Mouse (Mus musculus) spleen, postnatal 10 days (tissue): ENCODE measurements around the gene Qtrt1.
A peak's percentile ranks its signal among the peaks of the same experiment; 100 is the strongest.
"Not testable (repeated sequence)": the region's sequence is repeated elsewhere in the genome, so short reads cannot be mapped to it uniquely, and the experiment has no call there.

Source experiments
- DNase-seq, 2 experiments: peaks; one replicate each; pipeline ENCODE4 v3.0.0; 2021 to 2022; ENCODE audit warnings: low spot score in 2 of 2

The Qtrt1 gene

DNA sequence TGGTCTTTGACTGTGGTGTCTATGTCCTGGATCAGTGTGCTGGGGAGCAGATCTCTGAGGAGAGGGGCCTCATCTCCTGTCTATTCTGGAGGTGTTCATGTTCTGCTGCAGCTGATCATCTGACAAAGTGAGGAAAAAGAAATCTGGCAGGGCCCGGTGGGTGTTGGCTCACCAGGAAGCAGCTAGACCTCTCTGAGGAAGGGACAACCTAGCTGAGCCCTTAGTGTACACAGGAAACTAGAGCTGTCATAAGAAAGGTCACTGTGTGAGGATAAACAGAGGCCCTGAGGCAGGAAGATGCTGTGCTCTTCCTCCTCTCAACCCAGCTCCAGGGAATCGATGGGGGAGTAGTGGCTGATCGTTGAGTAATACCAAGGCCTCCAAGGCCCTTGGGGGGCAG, 38.6 kb downstream of the Qtrt1 start:
- DNase-seq: no peak

DNA sequence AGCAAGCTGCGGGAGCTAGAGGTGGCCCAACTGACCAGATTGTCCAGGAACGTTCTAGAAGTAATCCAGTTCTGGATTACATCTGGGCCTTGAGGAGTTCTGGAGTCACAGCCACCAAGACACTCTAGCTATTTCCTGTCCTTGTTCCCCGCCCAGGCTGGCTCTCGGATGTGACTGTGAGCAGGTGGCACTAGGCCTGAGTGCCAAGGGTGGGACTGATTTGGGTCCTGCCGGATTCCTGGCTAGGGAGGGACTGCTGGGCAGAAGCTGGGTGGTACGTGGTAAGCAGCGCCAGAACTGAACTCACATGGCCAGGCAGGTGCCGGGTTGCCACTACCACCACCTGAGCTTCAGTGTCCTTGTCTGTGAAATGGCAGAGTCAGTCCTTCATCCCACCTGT, 39.8 kb downstream of the Qtrt1 start:
- DNase-seq: no peak

DNA sequence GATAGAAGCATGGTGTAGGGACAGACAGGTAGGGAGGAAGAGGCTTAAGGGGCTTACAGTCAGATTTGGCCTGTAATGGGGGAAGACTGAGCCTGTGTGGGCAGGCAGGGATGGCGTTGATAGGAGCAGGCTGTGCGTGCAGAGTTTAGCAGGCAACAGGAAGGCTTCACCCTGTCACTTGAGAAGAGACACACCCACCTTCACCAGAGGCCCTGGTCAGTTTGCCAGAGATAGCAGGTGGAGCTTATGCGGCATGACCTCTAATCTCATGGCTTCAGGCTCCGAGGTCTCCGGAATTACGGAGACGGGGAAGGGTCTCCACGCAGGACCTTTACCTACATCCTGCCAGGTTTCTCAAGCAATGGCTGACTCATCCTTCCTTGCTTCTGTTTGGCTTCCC, 40.2 kb downstream of the Qtrt1 start:
- DNase-seq: no peak

DNA sequence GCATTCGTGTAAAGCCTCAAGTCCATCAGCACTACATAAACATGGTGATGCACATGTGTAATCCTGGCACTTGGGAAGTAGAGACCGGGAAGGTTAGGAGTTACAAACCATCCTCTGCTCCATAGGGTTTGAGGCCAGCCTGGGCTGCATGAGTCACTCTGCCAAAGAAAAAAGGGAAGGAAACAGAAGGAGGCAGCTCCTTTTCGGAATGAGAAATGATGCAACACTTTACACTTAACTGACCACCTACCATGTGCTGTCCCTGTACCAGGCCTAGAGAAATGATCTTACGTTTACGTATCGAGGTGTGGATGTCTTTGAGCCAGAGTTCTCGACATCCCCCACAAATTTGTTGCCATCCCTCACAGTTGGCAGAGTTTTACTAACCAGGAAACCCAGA, 41.4 kb downstream of the Qtrt1 start:
- no peak for DNase-seq

DNA sequence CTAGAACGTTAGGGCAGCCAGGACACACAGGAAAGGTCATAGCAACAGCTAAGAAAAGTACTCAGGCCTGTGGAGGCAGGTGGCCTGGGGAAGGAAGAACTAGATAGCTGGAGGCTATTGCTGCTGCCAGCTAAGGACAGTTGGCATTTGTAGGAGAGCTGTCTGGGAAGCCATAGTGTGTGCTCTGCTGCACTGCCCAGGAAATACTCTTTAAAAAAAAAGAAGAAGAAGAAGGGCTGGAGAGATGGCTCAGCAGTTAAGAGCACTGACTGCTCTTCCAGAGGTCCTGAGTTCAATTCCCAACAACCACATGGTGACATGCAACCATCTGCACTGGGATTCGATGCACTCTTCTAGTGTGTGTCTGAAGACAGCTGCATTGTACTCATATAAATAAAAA, 41.8 kb downstream of the Qtrt1 start:
- no peak for DNase-seq

DNA sequence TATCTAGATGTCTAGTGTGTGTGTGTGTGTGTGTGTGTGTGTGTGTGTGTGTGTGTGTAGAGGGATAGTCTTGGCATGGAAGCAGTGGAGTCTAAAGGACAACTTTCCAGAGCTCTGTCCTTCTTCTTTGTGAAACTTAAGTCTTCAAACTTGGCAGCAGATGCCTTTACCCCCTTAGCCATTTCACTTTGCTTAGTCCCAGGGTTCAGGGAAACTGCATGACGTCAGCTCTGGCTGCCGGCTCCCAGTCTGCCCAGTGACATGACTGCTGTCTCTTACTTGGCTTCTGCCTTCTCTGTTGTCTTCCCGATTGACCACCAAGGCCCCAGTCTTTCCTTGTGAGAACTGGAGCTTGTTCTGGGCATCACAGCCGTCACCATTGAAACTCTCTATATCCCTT, 42.9 kb downstream of the Qtrt1 start:
- DNase-seq: no peak

DNA sequence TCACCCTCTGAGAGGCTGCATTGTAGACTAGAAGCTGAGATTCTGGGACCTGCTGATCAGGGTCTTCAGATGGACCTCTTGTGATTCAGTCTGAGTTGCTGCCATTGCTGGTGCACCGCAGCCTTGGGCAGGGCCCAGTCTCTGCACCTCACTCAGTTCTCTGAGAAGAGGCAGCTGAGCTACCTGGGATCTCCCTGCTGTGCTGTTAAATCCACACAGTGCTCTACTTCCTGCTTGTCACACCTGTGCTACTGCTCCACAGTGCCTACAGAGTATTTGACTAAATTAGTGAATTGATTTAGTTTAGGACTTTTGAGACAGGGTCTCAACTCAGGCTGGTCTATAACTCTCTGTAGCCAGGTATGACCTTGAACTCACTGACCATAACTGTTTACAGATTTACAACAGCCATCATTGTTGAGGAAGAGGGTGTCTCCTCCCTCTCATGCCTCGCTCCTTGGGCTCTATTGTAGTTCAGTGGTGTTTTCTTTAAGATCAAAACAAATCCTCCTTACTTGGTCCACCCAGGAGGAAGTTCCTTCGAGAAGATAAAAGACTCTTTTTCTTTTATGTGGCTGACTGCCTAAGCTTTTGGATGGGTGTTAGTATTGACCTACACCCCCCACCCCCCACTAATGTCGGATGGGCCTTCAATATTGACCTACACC, 43.6 kb downstream of the Qtrt1 start:
- DNase-seq: no peak

DNA sequence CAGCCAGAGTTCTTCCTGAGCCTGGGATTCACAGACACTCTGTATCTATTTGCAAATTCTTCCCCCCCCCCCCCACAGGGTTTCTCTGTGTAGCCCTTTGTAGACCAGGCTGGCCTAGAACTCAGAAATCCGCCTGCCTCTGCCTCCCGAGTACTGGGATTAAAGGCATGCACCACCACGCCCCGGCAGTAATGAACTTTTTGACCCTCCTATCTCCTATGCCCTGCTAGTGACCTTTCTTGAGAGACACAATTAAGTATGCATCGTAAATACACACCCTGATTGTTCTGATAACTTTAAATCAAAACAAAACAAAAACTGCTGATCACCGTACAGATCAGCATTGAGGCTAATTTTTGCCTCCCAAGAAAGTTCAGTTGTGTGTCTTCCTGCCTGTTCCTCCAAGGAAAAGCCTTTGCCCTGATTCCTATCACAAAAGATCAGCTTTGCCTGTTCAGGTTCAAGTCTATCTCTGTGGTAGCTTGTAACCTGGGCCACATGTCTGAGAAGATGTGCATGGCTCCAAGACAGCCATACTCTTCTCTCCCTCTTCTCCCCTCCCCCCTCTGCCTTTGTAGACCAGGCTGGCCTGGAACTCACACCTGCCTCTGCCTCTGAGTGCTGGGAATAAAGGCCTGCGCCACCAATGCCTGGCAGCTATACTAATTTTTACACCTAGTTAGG, 44.8 kb downstream of the Qtrt1 start:
- no peak for DNase-seq

DNA sequence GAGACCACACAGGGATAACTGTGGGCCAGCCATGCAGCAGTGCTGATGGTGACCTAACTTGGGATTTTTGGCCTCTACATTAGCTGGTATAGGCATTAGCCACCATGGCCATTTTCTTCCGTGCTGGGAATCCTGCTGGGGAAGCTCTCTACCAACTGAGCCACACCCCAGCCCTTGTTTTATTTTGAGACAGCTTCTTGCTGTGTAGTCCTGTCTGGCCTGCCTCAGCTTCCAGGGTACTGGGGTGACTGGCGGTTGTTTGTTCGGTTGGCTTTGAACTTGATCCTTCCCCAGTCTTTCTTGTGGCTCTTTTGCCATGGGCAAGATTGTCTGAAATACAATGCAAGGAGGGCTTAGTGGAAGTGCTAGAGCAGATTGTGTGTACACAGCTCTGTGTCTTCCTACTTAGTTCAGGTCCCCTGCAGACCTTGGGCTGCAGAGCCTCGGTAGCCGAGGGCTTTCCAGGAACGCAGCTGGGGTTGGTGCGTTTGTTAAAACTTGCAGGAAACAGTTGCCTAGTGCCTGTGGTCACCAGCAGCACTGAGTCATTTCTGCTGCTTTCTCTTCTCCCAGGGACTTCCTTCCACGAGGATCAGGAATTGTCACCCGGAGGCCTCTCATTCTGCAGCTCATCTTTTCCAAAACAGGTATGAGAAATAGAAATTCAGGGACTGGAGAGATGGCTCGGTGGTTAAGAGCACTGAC, 45.4 kb downstream of the Qtrt1 start:
- no peak for DNase-seq

DNA sequence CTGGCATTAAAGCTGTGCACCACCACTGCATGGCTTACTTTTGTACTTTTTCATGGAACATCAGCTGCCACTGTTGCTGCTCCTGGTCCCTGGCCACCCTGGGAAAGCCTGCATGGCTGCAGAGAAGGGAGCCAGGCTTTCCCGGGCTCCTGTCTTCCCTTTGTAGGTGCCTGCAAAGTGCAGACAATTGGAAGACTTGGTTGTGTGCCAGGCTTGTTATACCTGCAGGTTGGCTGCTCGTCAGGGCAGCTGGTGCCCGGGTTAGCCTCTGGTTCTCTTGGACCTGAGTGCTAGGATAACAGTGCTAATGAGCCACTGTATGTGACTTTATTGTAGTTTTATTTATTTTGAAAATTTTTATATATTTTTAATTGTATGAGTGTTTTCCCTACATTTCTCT, 47.2 kb downstream of the Qtrt1 start:
- no peak for DNase-seq

DNA sequence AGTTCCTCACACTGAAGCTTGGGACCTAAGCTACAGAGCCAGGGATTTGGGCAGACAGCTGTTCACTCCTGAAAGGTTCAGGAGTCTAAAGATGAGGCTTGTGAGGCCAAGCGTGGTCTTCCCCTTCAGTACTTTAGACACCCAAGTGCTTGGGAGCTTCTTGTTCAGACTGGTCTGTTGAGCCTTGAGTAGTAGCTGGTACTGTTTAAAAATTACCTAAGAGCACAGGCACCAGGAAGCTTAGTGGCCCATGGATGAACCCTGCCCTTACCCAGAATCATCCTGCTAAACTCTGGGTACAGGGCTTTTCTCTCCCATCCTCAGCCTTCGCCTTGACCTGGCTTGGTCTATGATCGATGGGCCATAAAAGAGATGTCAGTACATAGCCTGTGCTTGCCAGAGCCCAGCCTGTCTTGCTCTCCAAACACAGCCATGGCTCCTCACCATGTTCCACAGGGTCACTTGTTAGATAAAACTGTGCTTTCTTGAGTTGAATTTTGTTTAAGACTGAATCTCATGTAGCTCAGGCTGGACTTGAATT, 48.8 kb downstream of the Qtrt1 start:
- DNase-seq: no peak

DNA sequence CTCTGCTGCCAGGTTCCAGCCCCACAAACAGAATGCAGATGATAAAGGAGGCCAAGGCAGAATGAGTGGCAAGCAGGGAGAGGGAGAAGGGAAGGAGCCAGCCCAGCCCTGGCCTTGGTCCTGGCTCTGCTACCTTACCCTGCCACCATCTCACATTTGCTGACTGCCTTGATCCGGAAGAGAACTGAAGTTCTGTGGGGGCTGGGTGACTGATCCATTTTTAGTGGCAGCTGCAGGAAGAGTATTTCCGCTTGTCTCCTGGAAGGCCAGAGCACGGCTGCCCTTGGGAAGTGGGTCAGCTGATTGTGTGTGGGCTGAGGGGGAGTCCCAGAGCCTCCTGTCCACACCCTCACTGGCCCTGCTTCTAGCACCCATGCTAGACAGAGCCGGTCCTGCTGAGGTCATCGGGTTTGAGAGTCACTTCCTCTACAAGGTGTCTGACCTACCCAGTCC, 51.5 kb downstream of the Qtrt1 start:
- no peak for DNase-seq

DNA sequence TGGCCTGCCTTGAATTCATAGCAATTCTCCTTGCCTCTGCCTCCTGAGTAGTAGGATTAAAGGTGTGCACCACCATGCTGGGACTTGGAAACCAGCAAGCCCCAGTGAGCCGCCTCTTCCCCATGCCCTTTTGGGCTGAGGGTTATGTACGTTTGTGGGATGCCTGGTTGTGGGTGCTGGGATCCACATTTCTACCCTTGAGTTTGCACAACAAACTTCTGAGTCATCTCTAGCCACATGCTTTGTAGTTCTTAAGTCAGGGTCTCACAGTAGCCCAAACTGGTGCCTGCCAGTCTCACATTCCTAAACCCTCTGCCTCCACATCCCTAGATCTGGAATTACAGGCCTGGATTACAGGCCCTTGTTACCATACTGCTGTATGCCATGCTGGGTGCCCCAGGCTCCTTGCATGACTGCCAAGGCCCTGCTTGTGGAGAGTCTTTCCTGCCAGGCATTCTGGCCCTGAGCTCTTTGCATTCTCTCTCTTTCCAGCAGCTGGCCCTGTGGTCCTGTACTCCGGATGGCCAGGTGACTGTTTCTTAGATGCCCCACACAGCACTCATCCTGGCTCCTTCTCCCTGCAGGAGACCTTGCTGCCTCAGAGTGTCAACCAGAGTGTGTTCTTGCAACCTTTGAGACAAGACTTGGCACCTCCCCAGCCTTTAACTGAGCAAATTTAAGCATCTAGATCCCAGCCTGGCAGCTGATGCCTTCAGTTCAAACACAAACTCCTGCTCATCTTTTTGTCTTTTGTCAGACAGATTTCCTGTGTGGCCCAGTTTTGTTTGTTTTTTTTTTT, 52.3 kb downstream of the Qtrt1 start:
- DNase-seq: no peak

DNA sequence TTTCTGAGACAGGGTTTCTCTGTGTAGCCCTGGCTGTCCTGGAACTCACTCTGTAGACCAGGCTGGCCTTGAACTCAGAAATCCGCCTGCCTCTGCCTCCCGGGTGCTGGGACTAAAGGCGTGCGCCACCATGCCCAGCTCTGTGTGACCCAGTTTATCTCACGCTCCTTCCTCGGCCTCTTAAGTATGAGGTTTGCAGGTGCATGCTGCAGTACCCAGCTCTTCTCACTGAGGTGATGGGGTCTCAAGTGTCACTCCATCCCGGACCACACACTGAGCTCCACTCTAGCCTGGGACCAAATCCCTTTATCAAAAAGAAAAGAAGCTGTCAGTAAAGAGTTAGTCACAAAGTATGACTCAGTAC, 52.9 kb downstream of the Qtrt1 start:
- DNase-seq: not testable (repeated sequence)

DNA sequence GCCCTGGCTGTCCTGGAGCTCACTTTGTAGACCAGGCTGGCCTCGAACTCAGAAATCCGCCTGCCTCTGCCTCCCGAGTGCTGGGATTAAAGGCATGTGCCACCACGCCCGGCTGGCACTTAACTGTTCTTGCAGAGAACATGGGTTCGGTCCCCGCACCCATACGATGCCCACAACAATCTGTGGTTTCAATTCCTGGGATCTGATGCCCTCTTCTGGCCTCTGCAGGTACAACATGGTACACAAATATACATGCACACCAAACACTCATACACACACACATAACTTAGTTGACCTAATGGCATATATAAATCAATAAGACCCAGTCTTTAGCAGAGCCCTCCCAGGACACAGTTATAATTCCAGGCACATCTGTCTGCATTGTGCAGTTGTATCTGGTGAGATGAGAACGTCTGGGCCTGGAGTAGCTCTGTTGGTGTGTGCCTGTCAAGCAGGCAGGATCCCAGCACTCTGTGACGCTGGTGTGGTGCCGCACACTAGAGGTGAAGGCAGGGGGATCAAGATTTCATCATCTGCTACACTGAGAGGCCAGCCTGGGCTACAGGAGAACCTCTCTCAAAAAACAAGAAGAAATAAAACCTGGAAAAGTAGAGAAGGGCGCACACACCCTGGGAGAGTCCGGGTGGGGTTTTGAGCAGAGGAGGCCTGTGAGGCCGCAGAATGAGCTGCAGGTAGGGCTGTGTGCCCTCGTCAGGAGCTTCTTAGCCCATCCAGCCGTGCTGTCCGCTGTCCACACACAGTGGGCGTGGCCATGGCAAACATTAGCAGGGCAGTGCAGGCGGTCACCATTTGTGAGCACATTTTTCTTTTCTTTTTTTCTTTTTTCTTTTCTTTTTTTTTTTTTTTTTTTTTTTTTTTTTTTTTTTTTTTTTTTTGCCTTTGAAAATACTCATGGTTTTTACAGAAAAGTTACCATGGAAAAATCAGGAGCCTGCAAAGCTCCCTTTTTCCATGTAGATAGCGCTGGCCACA, 57.7 kb downstream of the Qtrt1 start:
- peak; percentile 44 to 74 for DNase-seq
